Mouse (Mus musculus) midbrain, embryonic 14.5 days (tissue): ENCODE results near the gene Fanci. TPM values are rescaled to one million over a fixed set of nuclear protein-coding genes. Genes with fewer than 3 reads are reported as not detected.

Experiments
- ATAC-seq: fragments of 200-750 bp; cut with Nextera tagmentation; 2 replicates; pipeline ENCODE4 v1.8.0; 2017; ENCODE audit warnings: moderate number of reproducible peaks, moderate library complexity; ENCODE audit not compliant: low FRiP score, low TSS enrichment
- DNase-seq: peaks from one replicate; pipeline ENCODE4 v3.0.0-alpha.2; 2015
- H3K27ac ChIP-seq: fragments of 300-500 bp; sonication (generic); replicated peaks from 2 replicates; pipeline ENCODE4 v1.5.1; 2014; ENCODE audit warnings: mild to moderate bottlenecking, low read depth, low read length, moderate library complexity
- H3K27me3 ChIP-seq: fragments of 300-500 bp; sonication (generic); 2 replicates; pipeline ENCODE4 v1.6.1; 2014; ENCODE audit warnings: low read length, control low read depth, mixed read lengths; ENCODE audit not compliant: control insufficient read depth, insufficient read depth
- H3K36me3 ChIP-seq: fragments of 300-500 bp; sonication (generic); 2 replicates; pipeline ENCODE4 v1.6.1; 2014; ENCODE audit warnings: low read length, control low read depth; ENCODE audit not compliant: control insufficient read depth, insufficient read depth
- H3K4me1 ChIP-seq: fragments of 300-500 bp; sonication (generic); 2 replicates; pipeline ENCODE4 v1.6.1; 2014; ENCODE audit warnings: mild to moderate bottlenecking, antibody characterized with exemption, low read length, control low read depth; ENCODE audit not compliant: control insufficient read depth, insufficient read depth
- H3K4me2 ChIP-seq: fragments of 300-500 bp; sonication (generic); 2 replicates; pipeline ENCODE4 v1.6.1; 2014; ENCODE audit warnings: mild to moderate bottlenecking, low read length, moderate library complexity
- H3K4me3 ChIP-seq: fragments of 300-500 bp; sonication (generic); replicated peaks from 2 replicates; pipeline ENCODE4 v1.5.1; 2014; ENCODE audit warnings: low read depth, low read length
- H3K9ac ChIP-seq: fragments of 300-500 bp; sonication (generic); replicated peaks from 2 replicates; pipeline ENCODE4 v1.6.1; 2014; ENCODE audit warnings: mild to moderate bottlenecking, low read length, moderate library complexity
- H3K9me3 ChIP-seq: fragments of 300-500 bp; sonication (generic); 2 replicates; pipeline ENCODE4 v1.6.1; 2016; ENCODE audit warnings: low read length, control low read depth, mixed read lengths; ENCODE audit not compliant: control insufficient read depth
- WGBS: fragments of 180-500 bp; shearing (Covaris S2); extraction: QIAGEN DNeasy Blood & Tissue Kit; methylation state at CpG from one replicate; pipeline ENCODE4 v1.1.7; 2014; 5-methylcytosine and 5-hydroxymethylcytosine counted together
- polyA plus RNA-seq: library from polyadenylated mRNA; unstranded; fragments of >200 nt; fragmentation: Nextera tagmentation; extraction: Ambion mirVana; gene quantifications from 2 replicates; pipeline ENCODE4 v1.2.1, GENCODE M21; 2014

Gene Fanci
- polyA plus RNA-seq, 1 experiment from 2014 or later, result 3.1 TPM

DNA sequence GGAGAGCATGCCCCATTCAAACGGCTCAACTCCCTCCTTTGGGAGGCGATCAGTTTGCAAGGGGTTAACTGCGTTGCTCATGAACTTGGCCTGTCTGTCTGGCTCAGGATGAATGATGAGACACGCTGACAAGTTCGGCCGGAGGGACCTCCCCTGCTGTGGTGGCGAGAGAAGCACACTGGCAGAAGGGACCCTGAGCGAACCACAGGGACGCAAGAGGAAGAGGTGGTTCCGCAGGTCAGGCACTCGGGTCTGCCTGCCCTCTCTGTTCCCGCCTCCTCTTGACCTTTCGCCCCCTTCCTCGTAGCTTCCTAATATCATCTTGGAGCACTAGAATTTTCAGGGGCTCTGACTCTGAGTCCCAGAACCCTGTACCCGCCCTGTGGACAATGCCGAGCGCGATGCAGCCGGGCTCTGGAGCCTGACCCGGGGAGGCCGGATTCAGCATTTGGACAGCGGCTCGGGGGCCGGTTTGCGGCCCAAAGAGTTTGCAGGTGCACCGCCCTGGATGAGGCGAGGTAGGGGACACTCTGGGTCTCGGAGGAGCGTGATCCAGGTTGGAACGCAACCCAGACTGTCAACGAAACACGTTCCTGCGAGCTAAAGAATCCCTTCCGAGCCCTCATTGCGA lies 107.4 kb downstream of the Fanci start:
- Histone ChIP-seq H3K9me3 (no peaks in the 10 kb centered on the region), H3K4me2 (peak overlapping the region; percentile 73), H3K4me3 (peak overlapping the region; percentile 82), H3K27ac (peak overlapping the region; percentile 94), H3K27me3 (peaks cover 22% of the 10 kb centered on the region; the same call in 1 of the 2 replicates), H3K36me3 (no peaks in the 10 kb centered on the region; the same call in 1 of the 2 replicates), H3K9ac (peak overlapping the region; percentile 98), H3K4me1 (peaks cover 26% of the 10 kb centered on the region)
- WGBS, result under 1% methylated on average over 35 of the region's 35 CpGs
- ATAC-seq (0 out of 2 replicates have a peak, but pooled peaks have one; percentile 5), DNase-seq (peak; percentile 76)

Other genes with a start within 250 kb of the Fanci start
- 93.5 and 112 TPM in 2 replicates for gene Mfge8, start 242.9 kb upstream of the Fanci start, polyA plus RNA-seq
- gene Abhd2, start 118.7 kb upstream of the Fanci start, polyA plus RNA-seq, result 17.8 and 21.5 TPM in 2 replicates
- 9.2 TPM in 2 replicates for gene Rlbp1, start 4.9 kb upstream of the Fanci start, polyA plus RNA-seq
- 20.2 and 24.7 TPM in 2 replicates for gene Polg, start 74.4 kb downstream of the Fanci start, polyA plus RNA-seq
- gene Rhcg, start 225.7 kb downstream of the Fanci start, polyA plus RNA-seq, result 2.6 and 3.1 TPM in 2 replicates